Mouse (Mus musculus): ENCODE results near the gene Cldn9. TPM values are rescaled to one million over a fixed set of nuclear protein-coding genes. Genes with fewer than 3 reads are reported as not detected.

Gene Cldn9
- 2.9 and 3.0 TPM in 2 replicates for polyA plus RNA-seq (2014; fragmentation: Nextera tagmentation; extraction: Ambion mirVana)

- Histone ChIP-seq H3K9ac (replicated peaks; ENCODE audit: low read depth, low read length) (no peak within 1 kb of the TSS), H3K4me3 (ENCODE audit: low read depth, low read length) (no peak within 1 kb of the TSS), H3K27me3 (ENCODE audit: control insufficient read depth, insufficient read depth, low read length) (peaks cover 18% of the 10 kb centered on the region), H3K4me1 (ENCODE audit: control insufficient read depth, insufficient read depth, low read length) (peaks cover 10% of the 10 kb centered on the region), H3K36me3 (ENCODE audit: control insufficient read depth, insufficient read depth, low read length) (no peaks in the 10 kb centered on the region; the same call in 1 of the 2 replicates), H3K4me2 (replicated peaks; ENCODE audit: low read depth, low read length) (peak within 1 kb of the TSS; percentile 20), H3K27ac (ENCODE audit: low read length) (0 out of 2 replicates have a peak within 1 kb of the TSS, but pooled peaks have one; percentile 10), H3K9me3 (ENCODE audit: control insufficient read depth, low read depth, low read length) (no peaks in the 10 kb centered on the region)
- WGBS: 27% methylated on average over 15 of the region's 15 CpGs
- ATAC-seq (ENCODE audit: insufficient number of reproducible peaks, insufficient read depth, low FRiP score, low read depth): peak; percentile 59; the same call in 1 of the 2 replicates
Observed at GRCm38 (mm10) chr17:23683856-23684672, at the start of gene Cldn9. TSS of gene Cldn9 (minus strand) at chr17:23684026.

- no peak for ATAC-seq (ENCODE audit: insufficient number of reproducible peaks, insufficient read depth, low FRiP score, low read depth)
Observed at GRCm38 (mm10) chr17:23730441-23730840, 46.6 kb upstream of the Cldn9 start.

DNA sequence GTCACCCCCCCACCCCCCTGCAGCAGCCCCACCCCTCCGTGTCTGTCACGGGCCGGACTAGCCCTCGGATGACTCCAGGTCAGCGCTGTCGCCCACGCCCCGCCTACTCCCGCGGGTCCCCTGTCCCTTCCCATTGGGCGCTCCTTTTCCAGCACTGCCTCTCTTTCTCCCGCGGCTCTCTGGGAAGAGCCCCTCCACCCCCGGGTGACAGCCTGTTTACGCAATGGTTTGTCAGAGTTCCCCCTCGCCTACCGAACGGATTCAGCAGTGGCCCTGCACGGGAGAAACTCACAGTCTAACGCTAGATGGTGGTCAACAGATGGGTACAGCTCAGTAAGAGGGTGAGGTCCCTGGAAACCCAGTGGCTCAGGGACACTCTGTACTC is 42.9 kb upstream of the Cldn9 start:
- Histone ChIP-seq H3K4me1 (ENCODE audit: control insufficient read depth, insufficient read depth, low read length) (peaks cover 7% of the 10 kb centered on the region; the same call in 1 of the 2 replicates), H3K9ac (replicated peaks; ENCODE audit: low read depth, low read length) (peak overlapping the region; percentile 68; the same call in 1 of the 2 replicates), H3K4me3 (ENCODE audit: low read depth, low read length) (peak overlapping the region; percentile 85), H3K27ac (ENCODE audit: low read length) (peak overlapping the region; percentile 89; the same call in 1 of the 2 replicates), H3K27me3 (ENCODE audit: control insufficient read depth, insufficient read depth, low read length) (no peaks in the 10 kb centered on the region), H3K36me3 (ENCODE audit: control insufficient read depth, insufficient read depth, low read length) (no peaks in the 10 kb centered on the region), H3K4me2 (replicated peaks; ENCODE audit: low read depth, low read length) (peak overlapping the region; percentile 41), H3K9me3 (ENCODE audit: control insufficient read depth, low read depth, low read length) (no peaks in the 10 kb centered on the region)
- WGBS: under 1% methylated on average over 20 of the region's 20 CpGs
- ATAC-seq (ENCODE audit: insufficient number of reproducible peaks, insufficient read depth, low FRiP score, low read depth): peak; percentile 91

More at GRCm38 (mm10) chr17:23730441-23730840, 46.6 kb upstream of the Cldn9 start:
- no peak overlapping the region for H3K9ac ChIP-seq (replicated peaks; ENCODE audit: low read depth, low read length)
- H3K4me3 ChIP-seq (ENCODE audit: low read depth, low read length): no peak overlapping the region
- no peak overlapping the region for H3K27ac ChIP-seq (ENCODE audit: low read length)
- no peaks in the 10 kb centered on the region for H3K9me3 ChIP-seq (ENCODE audit: control insufficient read depth, low read depth, low read length)
- no peaks in the 10 kb centered on the region for H3K27me3 ChIP-seq (ENCODE audit: control insufficient read depth, insufficient read depth, low read length)
- H3K4me2 ChIP-seq (replicated peaks; ENCODE audit: low read depth, low read length): no peak overlapping the region
- peaks cover 4% of the 10 kb centered on the region; the same call in 1 of the 2 replicates for H3K36me3 ChIP-seq (ENCODE audit: control insufficient read depth, insufficient read depth, low read length)
- WGBS: 70% methylated on average over 1 of the region's 1 CpGs
- peaks cover 7% of the 10 kb centered on the region; the same call in 1 of the 2 replicates for H3K4me1 ChIP-seq (ENCODE audit: control insufficient read depth, insufficient read depth, low read length)

- Histone ChIP-seq H3K27me3 (ENCODE audit: control insufficient read depth, insufficient read depth, low read length) (no peaks in the 10 kb centered on the region), H3K4me3 (ENCODE audit: low read depth, low read length) (peak within 1 kb of the TSS; percentile 85), H3K4me2 (replicated peaks; ENCODE audit: low read depth, low read length) (peak within 1 kb of the TSS; percentile 41), H3K9ac (replicated peaks; ENCODE audit: low read depth, low read length) (peak within 1 kb of the TSS; percentile 68), H3K4me1 (ENCODE audit: control insufficient read depth, insufficient read depth, low read length) (peaks cover 7% of the 10 kb centered on the region; the same call in 1 of the 2 replicates), H3K9me3 (ENCODE audit: control insufficient read depth, low read depth, low read length) (no peaks in the 10 kb centered on the region), H3K36me3 (ENCODE audit: control insufficient read depth, insufficient read depth, low read length) (no peaks in the 10 kb centered on the region), H3K27ac (ENCODE audit: low read length) (peak within 1 kb of the TSS; percentile 89)
- peak; percentile 90 for ATAC-seq (ENCODE audit: insufficient number of reproducible peaks, insufficient read depth, low FRiP score, low read depth)
- 1% methylated on average over 64 of the region's 73 CpGs for WGBS
Observed at GRCm38 (mm10) chr17:23725999-23726757, 42.4 kb upstream of the Cldn9 start, which contains the start of gene Pkmyt1. TSS of gene Pkmyt1 (plus strand) at chr17:23726336.

DNA sequence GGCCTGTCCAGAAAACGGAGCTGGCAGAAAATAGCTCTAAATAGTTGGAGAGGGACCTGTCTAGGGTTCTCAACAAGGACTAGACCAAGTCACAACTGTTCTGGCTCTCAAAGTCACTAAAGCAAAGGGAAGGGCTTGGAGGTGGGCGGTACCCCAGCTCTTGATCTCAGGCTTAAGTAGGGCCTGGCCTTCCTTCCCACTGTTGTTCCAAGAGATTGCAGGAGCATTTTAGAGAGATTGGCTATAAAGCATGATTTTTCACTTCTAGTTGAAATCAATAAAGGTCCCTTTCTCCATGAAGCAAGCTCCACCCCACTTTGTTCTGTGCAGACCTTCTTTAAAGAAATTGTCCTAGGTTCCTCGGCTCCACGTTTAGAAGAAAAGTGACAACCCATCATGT is 41.7 kb upstream of the Cldn9 start:
- H3K4me3 ChIP-seq (ENCODE audit: low read depth, low read length): peak overlapping the region; percentile 85; the same call in 1 of the 2 replicates
- H3K4me2 ChIP-seq (replicated peaks; ENCODE audit: low read depth, low read length): peak overlapping the region; percentile 41
- no peaks in the 10 kb centered on the region for H3K9me3 ChIP-seq (ENCODE audit: control insufficient read depth, low read depth, low read length)
- H3K27me3 ChIP-seq (ENCODE audit: control insufficient read depth, insufficient read depth, low read length): no peaks in the 10 kb centered on the region
- ATAC-seq (ENCODE audit: insufficient number of reproducible peaks, insufficient read depth, low FRiP score, low read depth): no peak
- peaks cover 7% of the 10 kb centered on the region; the same call in 1 of the 2 replicates for H3K4me1 ChIP-seq (ENCODE audit: control insufficient read depth, insufficient read depth, low read length)
- 51% methylated on average over 4 of the region's 4 CpGs for WGBS
- H3K9ac ChIP-seq (replicated peaks; ENCODE audit: low read depth, low read length): peak overlapping the region; percentile 25; the same call in 1 of the 2 replicates
- H3K27ac ChIP-seq (ENCODE audit: low read length): peak overlapping the region; percentile 21; the same call in 1 of the 2 replicates
- no peaks in the 10 kb centered on the region for H3K36me3 ChIP-seq (ENCODE audit: control insufficient read depth, insufficient read depth, low read length)

DNA sequence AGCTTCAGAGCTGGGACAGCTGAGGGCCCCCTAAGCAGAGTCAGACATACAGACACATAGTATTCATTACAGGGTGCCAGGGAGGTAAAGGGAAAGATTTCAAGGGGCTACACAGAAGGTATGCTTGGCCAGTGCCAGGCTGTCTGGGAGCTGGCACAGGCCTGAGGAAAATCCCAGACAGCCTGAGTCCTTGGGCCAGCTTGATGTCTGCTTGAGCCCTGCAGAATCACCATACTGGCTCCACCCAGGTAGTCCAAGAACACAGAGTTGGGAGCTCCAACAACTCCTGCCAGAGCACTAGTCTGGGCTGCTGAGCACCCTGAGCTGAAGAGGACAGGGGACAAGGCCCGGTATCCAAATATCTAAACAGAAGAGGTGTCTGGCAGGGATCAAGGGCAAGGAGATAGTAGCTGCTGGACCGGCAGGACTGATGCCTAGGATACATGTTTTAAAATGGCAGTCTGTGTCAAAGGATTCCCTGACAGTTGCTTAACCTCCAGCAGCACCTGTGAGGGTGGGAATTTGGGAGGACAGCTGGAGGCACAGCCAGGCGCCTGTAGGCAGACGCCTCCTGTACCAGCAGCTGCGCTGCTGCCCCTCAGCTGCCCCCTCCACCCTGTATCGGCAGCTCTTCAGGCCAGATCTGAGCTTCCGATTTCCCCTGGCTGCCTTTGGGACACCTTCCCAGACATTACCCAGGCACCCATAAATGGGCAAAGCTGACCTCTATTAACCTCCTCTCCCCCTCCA is 38.7 kb upstream of the Cldn9 start, which contains the start of gene 1520401A03Rik:
Gene 1520401A03Rik (minus strand): TSS at position 408 of the 750 bp plus-strand sequence.
- no peak within 1 kb of the TSS for H3K9ac ChIP-seq (replicated peaks; ENCODE audit: low read depth, low read length)
- WGBS: 68% methylated on average over 7 of the region's 7 CpGs
- no peak for ATAC-seq (ENCODE audit: insufficient number of reproducible peaks, insufficient read depth, low FRiP score, low read depth)

GRCm38 (mm10) chr17:23721886-23722285 is 38.1 kb upstream of the Cldn9 start:
- Histone ChIP-seq H3K4me2 (replicated peaks; ENCODE audit: low read depth, low read length) (no peak overlapping the region), H3K9ac (replicated peaks; ENCODE audit: low read depth, low read length) (no peak overlapping the region), H3K4me3 (ENCODE audit: low read depth, low read length) (no peak overlapping the region), H3K27me3 (ENCODE audit: control insufficient read depth, insufficient read depth, low read length) (no peaks in the 10 kb centered on the region), H3K36me3 (ENCODE audit: control insufficient read depth, insufficient read depth, low read length) (no peaks in the 10 kb centered on the region), H3K27ac (ENCODE audit: low read length) (no peak overlapping the region), H3K4me1 (ENCODE audit: control insufficient read depth, insufficient read depth, low read length) (no peaks in the 10 kb centered on the region), H3K9me3 (ENCODE audit: control insufficient read depth, low read depth, low read length) (no peaks in the 10 kb centered on the region)
- 92% methylated on average over 2 of the region's 2 CpGs for WGBS
- no peak for ATAC-seq (ENCODE audit: insufficient number of reproducible peaks, insufficient read depth, low FRiP score, low read depth)

More for the DNA sequence above, 38.7 kb upstream of the Cldn9 start, which contains the start of gene 1520401A03Rik:
- Histone ChIP-seq H3K36me3 (ENCODE audit: control insufficient read depth, insufficient read depth, low read length) (no peaks in the 10 kb centered on the region), H3K9me3 (ENCODE audit: control insufficient read depth, low read depth, low read length) (no peaks in the 10 kb centered on the region), H3K4me1 (ENCODE audit: control insufficient read depth, insufficient read depth, low read length) (peaks cover 5% of the 10 kb centered on the region; the same call in 1 of the 2 replicates), H3K27ac (ENCODE audit: low read length) (no peak within 1 kb of the TSS), H3K4me2 (replicated peaks; ENCODE audit: low read depth, low read length) (no peak within 1 kb of the TSS), H3K4me3 (ENCODE audit: low read depth, low read length) (no peak within 1 kb of the TSS), H3K27me3 (ENCODE audit: control insufficient read depth, insufficient read depth, low read length) (no peaks in the 10 kb centered on the region)

Data from stomach, embryonic 14.5 days (tissue).